Mouse (Mus musculus) stomach, embryonic 16.5 days (tissue): Measurements from ENCODE around the gene Tnfrsf8. TPM values are rescaled to one million over a fixed set of nuclear protein-coding genes. Genes with fewer than 3 reads are reported as not detected.

Experiments used
- ATAC-seq: fragments of 200-750 bp; cut with Nextera tagmentation; 2 replicates; pipeline ENCODE4 v1.8.0; 2017; ENCODE audit warnings: moderate number of reproducible peaks, moderate TSS enrichment; ENCODE audit not compliant: insufficient read depth, low FRiP score
- H3K27ac ChIP-seq: fragments of 300-500 bp; sonication (generic); 2 replicates; pipeline ENCODE4 v1.5.1; 2014; ENCODE audit warnings: low read length
- H3K27me3 ChIP-seq: fragments of 300-500 bp; sonication (generic); 2 replicates; pipeline ENCODE4 v1.6.1; 2014; ENCODE audit warnings: low read length, control low read depth, mixed read lengths; ENCODE audit not compliant: control insufficient read depth, insufficient read depth
- H3K36me3 ChIP-seq: fragments of 300-500 bp; sonication (generic); 2 replicates; pipeline ENCODE4 v1.6.1; 2014; ENCODE audit warnings: low read length; ENCODE audit not compliant: control insufficient read depth, insufficient read depth
- H3K4me1 ChIP-seq: fragments of 300-500 bp; sonication (generic); 2 replicates; pipeline ENCODE4 v1.6.1; 2014; ENCODE audit warnings: low read length, control low read depth, mixed read lengths; ENCODE audit not compliant: control insufficient read depth, insufficient read depth
- H3K4me2 ChIP-seq: fragments of 300-500 bp; sonication (generic); 2 replicates; pipeline ENCODE4 v1.6.1; 2014; ENCODE audit warnings: low read depth, low read length, mixed read lengths
- H3K4me3 ChIP-seq: fragments of 300-500 bp; sonication (generic); replicated peaks from 2 replicates; pipeline ENCODE4 v1.5.1; 2014; ENCODE audit warnings: mild to moderate bottlenecking, low read length
- H3K9ac ChIP-seq: fragments of 300-500 bp; sonication (generic); 2 replicates; pipeline ENCODE4 v1.6.1; 2014; ENCODE audit warnings: low read length
- H3K9me3 ChIP-seq: fragments of 300-500 bp; sonication (generic); replicated peaks from 2 replicates; pipeline ENCODE4 v1.6.1; 2016; ENCODE audit warnings: low read length, control low read depth; ENCODE audit not compliant: control insufficient read depth
- WGBS: fragments of 180-500 bp; shearing (Covaris S2); extraction: QIAGEN DNeasy Blood & Tissue Kit; methylation state at CpG from one replicate; pipeline ENCODE4 v1.1.7; 2014; 5-methylcytosine and 5-hydroxymethylcytosine counted together
- polyA plus RNA-seq: library from polyadenylated mRNA; unstranded; fragments of >200 nt; fragmentation: Nextera tagmentation; extraction: Ambion mirVana; gene quantifications from 2 replicates; pipeline ENCODE4 v1.2.1, GENCODE M21; 2015

Tnfrsf8 gene
- polyA plus RNA-seq, 1 experiment from 2014 or later = 0.05 TPM

- Histone ChIP-seq H3K4me2 (no peak overlapping the region), H3K4me3 (no peak overlapping the region), H3K4me1 (no peaks in the 10 kb centered on the region), H3K27me3 (no peaks in the 10 kb centered on the region), H3K27ac (no peak overlapping the region), H3K36me3 (no peaks in the 10 kb centered on the region), H3K9me3 (no peaks in the 10 kb centered on the region), H3K9ac (no peak overlapping the region)
- no peak for ATAC-seq
- 77% methylated on average over 9 of the region's 9 CpGs for WGBS
Observed at GRCm38 (mm10) chr4:145337906-145338858, 23.2 kb upstream of the Tnfrsf8 start.

DNA sequence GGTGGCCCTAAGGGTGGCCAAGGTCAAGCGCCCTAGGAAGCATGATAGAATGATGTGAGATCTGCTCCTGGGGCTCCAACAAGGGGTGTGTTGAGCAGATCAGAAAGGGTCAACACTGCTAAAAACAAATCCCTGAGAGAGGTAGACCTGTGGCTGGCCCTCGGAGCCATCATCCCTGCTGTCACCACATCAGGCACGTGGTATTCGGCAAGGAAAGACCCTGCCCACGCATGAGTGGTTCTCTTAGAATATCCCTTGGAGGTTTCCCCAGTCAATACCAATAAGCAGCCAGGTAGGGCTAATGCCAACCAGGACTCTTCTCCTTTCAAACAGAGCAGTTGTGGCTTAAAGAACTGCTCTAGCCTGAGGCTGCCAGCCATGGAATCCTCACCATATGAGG is 21.6 kb upstream of the Tnfrsf8 start:
- Histone ChIP-seq H3K9me3 (no peaks in the 10 kb centered on the region), H3K4me2 (no peak overlapping the region), H3K4me3 (no peak overlapping the region), H3K4me1 (no peaks in the 10 kb centered on the region), H3K36me3 (no peaks in the 10 kb centered on the region), H3K27ac (no peak overlapping the region), H3K27me3 (no peaks in the 10 kb centered on the region), H3K9ac (no peak overlapping the region)
- 95% methylated on average over 5 of the region's 5 CpGs for WGBS
- no peak for ATAC-seq

DNA sequence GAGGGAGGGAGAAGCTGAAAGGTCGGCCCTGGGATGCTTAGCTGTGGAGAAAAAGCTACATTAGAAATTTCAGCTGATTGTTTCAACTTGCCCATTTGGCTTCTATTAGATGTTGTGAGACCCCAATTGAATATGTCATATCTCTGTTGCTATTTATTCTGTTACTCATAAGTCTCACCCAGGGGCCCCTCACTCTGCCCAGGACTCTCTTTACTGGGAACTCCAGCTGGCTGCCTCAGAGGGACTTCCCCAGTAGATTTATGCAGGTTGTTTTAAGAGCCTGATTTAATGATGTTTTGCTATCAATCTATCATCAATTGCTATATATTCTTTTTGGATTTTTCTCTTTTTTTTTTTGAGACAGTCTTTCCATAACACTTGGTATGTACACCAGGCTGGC is 21.1 kb upstream of the Tnfrsf8 start:
- no peak overlapping the region for H3K9ac ChIP-seq
- ATAC-seq = no peak
- no peak overlapping the region for H3K27ac ChIP-seq
- H3K36me3 ChIP-seq = no peaks in the 10 kb centered on the region
- no peak overlapping the region for H3K4me2 ChIP-seq
- H3K4me3 ChIP-seq = no peak overlapping the region
- H3K4me1 ChIP-seq = no peaks in the 10 kb centered on the region
- WGBS = 73% methylated on average over 1 of the region's 1 CpGs
- no peaks in the 10 kb centered on the region for H3K27me3 ChIP-seq
- no peaks in the 10 kb centered on the region for H3K9me3 ChIP-seq

DNA sequence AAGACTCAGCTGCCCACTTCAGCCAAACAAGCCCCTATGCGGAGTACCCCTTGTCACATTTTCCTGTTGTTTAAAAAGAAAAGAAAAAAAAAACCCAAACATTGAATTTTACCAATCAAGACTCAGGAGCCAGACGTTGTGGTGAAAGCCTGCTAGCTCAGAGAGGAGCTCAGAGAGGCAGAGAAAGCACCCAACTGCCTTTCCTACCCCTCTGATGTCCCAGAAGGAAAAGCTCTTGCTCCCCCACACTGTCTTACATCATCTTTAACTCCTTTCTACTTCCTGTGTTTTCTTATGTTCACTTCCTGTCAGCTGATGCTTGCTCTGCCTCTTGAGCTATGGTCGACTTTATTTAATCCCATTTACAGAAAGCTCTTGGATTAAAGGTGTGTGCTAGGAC is 8.7 kb upstream of the Tnfrsf8 start:
- no peak overlapping the region for H3K4me3 ChIP-seq
- H3K9me3 ChIP-seq = no peaks in the 10 kb centered on the region
- WGBS = 55% methylated on average over 3 of the region's 3 CpGs
- H3K27me3 ChIP-seq = no peaks in the 10 kb centered on the region
- no peaks in the 10 kb centered on the region for H3K4me1 ChIP-seq
- no peak overlapping the region for H3K9ac ChIP-seq
- no peaks in the 10 kb centered on the region for H3K36me3 ChIP-seq
- H3K27ac ChIP-seq = no peak overlapping the region
- H3K4me2 ChIP-seq = no peak overlapping the region
- ATAC-seq = no peak

- no peaks in the 10 kb centered on the region for H3K36me3 ChIP-seq
- no peak overlapping the region for H3K4me3 ChIP-seq
- no peaks in the 10 kb centered on the region for H3K27me3 ChIP-seq
- no peaks in the 10 kb centered on the region for H3K4me1 ChIP-seq
- no peak overlapping the region for H3K27ac ChIP-seq
- ATAC-seq = no peak
- H3K4me2 ChIP-seq = no peak overlapping the region
- no peaks in the 10 kb centered on the region for H3K9me3 ChIP-seq
- 62% methylated on average over 8 of the region's 8 CpGs for WGBS
- H3K9ac ChIP-seq = no peak overlapping the region
Observed at GRCm38 (mm10) chr4:145322995-145323627, 8.1 kb upstream of the Tnfrsf8 start.

DNA sequence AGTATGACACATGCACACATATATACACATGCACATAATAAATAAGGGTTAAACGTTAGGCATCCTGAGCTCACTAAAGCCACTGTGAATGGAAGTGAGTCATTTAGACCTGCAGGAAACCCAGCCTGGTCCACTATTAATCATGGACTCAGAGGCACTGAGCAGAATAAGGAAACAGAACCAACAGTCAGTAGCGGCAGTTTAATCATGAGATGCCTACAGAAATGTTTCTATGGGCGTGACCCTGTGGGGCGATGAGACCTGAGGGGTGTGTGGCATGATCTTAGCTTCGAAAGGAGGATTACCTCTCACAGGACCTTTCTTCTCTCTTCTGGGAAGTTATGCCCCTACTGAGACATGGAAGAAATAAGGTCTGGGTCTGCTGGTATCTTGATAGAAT is 7.2 kb upstream of the Tnfrsf8 start:
- Histone ChIP-seq H3K9ac (no peak overlapping the region), H3K4me3 (no peak overlapping the region), H3K27me3 (no peaks in the 10 kb centered on the region), H3K27ac (no peak overlapping the region), H3K4me2 (no peak overlapping the region), H3K9me3 (no peaks in the 10 kb centered on the region), H3K4me1 (no peaks in the 10 kb centered on the region), H3K36me3 (no peaks in the 10 kb centered on the region)
- no peak for ATAC-seq
- 72% methylated on average over 5 of the region's 5 CpGs for WGBS

DNA sequence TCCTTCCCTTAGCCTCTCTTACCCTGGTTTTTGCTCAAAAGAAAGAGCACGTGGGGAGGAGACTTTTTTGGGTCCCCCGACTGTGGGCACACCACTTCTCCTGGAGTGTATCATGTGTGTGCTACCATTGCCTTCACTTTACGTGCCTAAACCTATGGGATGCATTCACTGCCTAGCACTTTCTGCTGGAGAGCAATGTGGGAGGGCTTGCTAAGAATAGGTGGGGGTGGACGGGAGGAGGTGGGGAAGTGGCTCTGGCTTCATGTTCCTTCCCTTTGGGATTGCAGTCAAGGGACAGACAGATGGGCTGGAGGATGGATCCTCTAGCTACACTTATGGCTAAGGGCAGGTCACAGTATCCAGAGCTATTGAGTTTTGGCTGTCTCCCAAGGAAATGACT is 5.7 kb upstream of the Tnfrsf8 start:
- no peak overlapping the region for H3K4me3 ChIP-seq
- no peaks in the 10 kb centered on the region for H3K36me3 ChIP-seq
- H3K9ac ChIP-seq = no peak overlapping the region
- no peak overlapping the region for H3K27ac ChIP-seq
- no peak overlapping the region for H3K4me2 ChIP-seq
- ATAC-seq = no peak; the same call in 1 of the 2 replicates
- H3K9me3 ChIP-seq = no peaks in the 10 kb centered on the region
- H3K27me3 ChIP-seq = no peaks in the 10 kb centered on the region
- WGBS = 75% methylated on average over 4 of the region's 4 CpGs
- no peaks in the 10 kb centered on the region for H3K4me1 ChIP-seq

DNA sequence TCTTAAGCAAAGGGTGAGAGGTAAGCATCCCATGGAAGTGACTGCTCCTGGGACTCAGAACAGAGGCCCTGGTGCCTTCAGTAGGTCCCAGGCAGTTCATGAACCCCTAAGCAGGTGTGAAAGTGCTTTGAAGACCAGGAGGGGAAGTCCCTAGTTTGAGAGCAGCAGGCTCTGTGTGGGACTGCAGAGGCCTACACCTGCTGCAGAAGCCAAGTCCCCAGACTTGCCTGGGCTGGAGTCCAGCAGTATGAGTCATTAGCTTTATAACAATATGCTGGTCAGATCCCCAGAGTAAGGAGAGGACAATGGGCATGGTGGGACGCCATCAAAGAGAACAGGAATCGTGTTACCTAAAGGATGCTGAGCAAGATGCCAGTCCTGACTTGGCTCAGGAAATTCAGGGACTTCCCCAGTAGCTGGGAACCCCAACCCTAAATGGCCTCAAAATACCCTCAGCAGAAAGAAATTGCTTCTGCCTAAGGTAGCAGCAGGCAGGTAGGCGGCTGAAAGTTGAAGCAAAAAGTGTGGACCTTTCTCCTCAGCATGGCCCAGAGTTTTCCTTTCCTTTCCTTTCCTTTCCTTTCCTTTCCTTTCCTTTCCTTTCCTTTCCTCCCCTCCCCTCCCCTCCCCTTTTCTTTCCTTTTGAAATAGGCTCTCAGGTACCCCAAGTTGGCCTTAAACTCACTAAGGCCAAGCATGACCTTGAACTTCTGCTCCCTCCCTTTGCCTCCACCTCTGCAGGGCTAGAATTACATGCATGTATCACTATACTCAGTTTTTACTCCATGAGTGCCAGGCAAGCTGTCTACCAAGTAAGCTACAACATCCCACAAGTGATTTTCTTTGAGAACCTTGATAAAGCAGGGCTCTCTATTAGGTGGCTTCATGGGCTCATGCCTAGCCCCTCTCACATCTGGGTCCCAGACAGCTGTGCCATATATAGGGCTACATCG is 4.6 kb upstream of the Tnfrsf8 start:
- Histone ChIP-seq H3K9ac (no peak overlapping the region), H3K4me2 (no peak overlapping the region), H3K9me3 (no peaks in the 10 kb centered on the region), H3K27ac (no peak overlapping the region), H3K36me3 (no peaks in the 10 kb centered on the region), H3K4me3 (no peak overlapping the region), H3K27me3 (no peaks in the 10 kb centered on the region; the same call in 1 of the 2 replicates), H3K4me1 (no peaks in the 10 kb centered on the region)
- peak; percentile 64; the same call in 1 of the 2 replicates for ATAC-seq
- WGBS = 67% methylated on average over 4 of the region's 4 CpGs
